8 mouse cellular contexts compared by ENCODE assay signal in the genomic region with DNA sequence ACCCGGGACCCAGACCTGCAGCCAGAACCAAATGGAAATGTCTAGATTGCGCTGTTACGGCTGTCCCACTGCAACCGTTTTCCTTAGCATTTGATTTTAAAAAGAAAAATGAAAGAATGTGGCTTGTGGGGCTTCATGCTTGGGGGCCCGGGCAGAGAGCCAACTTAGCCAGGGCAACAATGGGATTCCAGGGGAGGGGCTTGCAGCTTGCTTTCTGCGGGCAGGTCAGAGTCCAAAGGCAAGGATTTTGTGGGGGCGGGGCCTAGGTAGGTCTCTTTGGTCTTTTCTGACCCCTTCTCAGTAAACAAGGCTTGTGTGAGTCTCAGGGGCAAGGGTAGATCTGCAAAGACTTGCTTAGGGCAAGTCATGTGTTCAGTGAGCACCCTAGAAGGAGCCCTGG.
DNase-seq lines count a peak whose midpoint lies in the region; ATAC-seq and TF ChIP-seq lines count a peak whose summit lies in the region.

No protein-coding gene starts in this region.

- H3K9ac ChIP-seq in ES-E14 (ENCODE audit: insufficient read depth, low read depth, low read length, poor library complexity, severe bottlenecking): peak overlapping the region; percentile 69; the same call in 1 of the 2 replicates
- peak overlapping the region; percentile 65; the same call in 1 of the 2 replicates for H3K9ac ChIP-seq in intestine, embryonic 16.5 days (ENCODE audit: low read depth, low read length)
- no peak overlapping the region; the same call in 1 of the 2 replicates for H3K9ac ChIP-seq in liver, embryonic 11.5 days (ENCODE audit: low read depth, low read length)

- H3K4me3 ChIP-seq in ES-E14 (ENCODE audit: insufficient read depth in 1 of 2, low read depth in 1 of 2, low read length in 2 of 2, poor library complexity in 1 of 2, severe bottlenecking in 1 of 2): peak overlapping the region; percentile 75 to 97
- H3K4me3 ChIP-seq in intestine, embryonic 16.5 days (ENCODE audit: low read length): peak overlapping the region; percentile 67
- H3K4me3 ChIP-seq in liver, embryonic 11.5 days (ENCODE audit: low read depth, low read length): peak overlapping the region; percentile 68

- no peaks in the 10 kb centered on the region for H3K9me3 ChIP-seq in ES-E14 (ENCODE audit: control insufficient read depth, insufficient read depth, low read depth, low read length)
- H3K9me3 ChIP-seq in intestine, embryonic 16.5 days (ENCODE audit: control insufficient read depth, low read length): no peaks in the 10 kb centered on the region
- no peaks in the 10 kb centered on the region for H3K9me3 ChIP-seq in liver, embryonic 11.5 days (ENCODE audit: control insufficient read depth, low read length)

- intact Hi-C loops in gastrocnemius, postnatal 36 days (cut with DNase I): no loop called here

- peaks cover 2 to 21% of the 10 kb centered on the region in 2 experiments for H3K4me1 ChIP-seq in ES-E14 (ENCODE audit: control insufficient read depth in 2 of 2, insufficient read depth in 2 of 2, low read length in 2 of 2, poor library complexity in 1 of 2)
- peaks cover 15% of the 10 kb centered on the region for H3K4me1 ChIP-seq in intestine, embryonic 16.5 days (ENCODE audit: control insufficient read depth, insufficient read depth, low read length)
- H3K4me1 ChIP-seq in liver, embryonic 11.5 days (replicated peaks; ENCODE audit: control insufficient read depth, insufficient read depth, low read length): no peaks in the 10 kb centered on the region; the same call in 1 of the 2 replicates

- ATAC-seq in intestine, embryonic 16.5 days: no peak
- ATAC-seq in liver, embryonic 11.5 days (replicated peaks; ENCODE audit: low FRiP score): no peak

- H3K27me3 ChIP-seq in intestine, embryonic 16.5 days (replicated peaks; ENCODE audit: control insufficient read depth, insufficient read depth, low read length): no peaks in the 10 kb centered on the region
- H3K27me3 ChIP-seq in liver, embryonic 11.5 days (replicated peaks; ENCODE audit: control insufficient read depth, insufficient read depth, low read length): peaks cover 28% of the 10 kb centered on the region

- H3K27ac ChIP-seq in ES-E14 (ENCODE audit: insufficient read depth, low read depth, low read length, poor library complexity, severe bottlenecking): no peak overlapping the region
- no peak overlapping the region for H3K27ac ChIP-seq in intestine, embryonic 16.5 days (ENCODE audit: low read length)
- peak overlapping the region; percentile 26 for H3K27ac ChIP-seq in liver, embryonic 11.5 days (ENCODE audit: low read depth, low read length)

- WGBS in intestine, embryonic 16.5 days: 7% methylated on average over 7 of the region's 7 CpGs
- WGBS in liver, embryonic 11.5 days: 13% methylated on average over 7 of the region's 7 CpGs

- in situ Hi-C loops in ES-E14 (cut with MboI; ENCODE audit: low sequenced_read_pairs in 2 of 2, unreplicated experiment in 2 of 2): no loop called here

- no peaks in the 10 kb centered on the region for H3K36me3 ChIP-seq in ES-E14 (ENCODE audit: control insufficient read depth, insufficient read depth, low read length, poor library complexity, severe bottlenecking)
- H3K36me3 ChIP-seq in intestine, embryonic 16.5 days (ENCODE audit: control insufficient read depth, insufficient read depth, low read length): no peaks in the 10 kb centered on the region
- H3K36me3 ChIP-seq in liver, embryonic 11.5 days (ENCODE audit: control insufficient read depth, insufficient read depth, low read length): no peaks in the 10 kb centered on the region

- DNase-seq in gastrocnemius, postnatal 10 days: peak; percentile 33
- no peak for DNase-seq in gastrocnemius, postnatal 36 days
- peak; percentile 41 for DNase-seq in ES-E14 (ENCODE audit: low read depth, low spot score)
- DNase-seq in liver, embryonic 11.5 days (ENCODE audit: low spot score): no peak
- DNase-seq in spleen, postnatal 4 days (ENCODE audit: low spot score in 2 of 2): no peak
- no peak for DNase-seq in gastrocnemius, postnatal 4 days (ENCODE audit: low spot score in 2 of 2)
- no peak for DNase-seq in cerebellum, adult 18-20 months

- peak overlapping the region; percentile 99 for H3K4me2 ChIP-seq in intestine, embryonic 16.5 days (ENCODE audit: low read depth, low read length)
- H3K4me2 ChIP-seq in liver, embryonic 11.5 days: peak overlapping the region; percentile 84

TF ChIP-seq in ES-E14, 5 proteins besides CTCF, POLR2A, EP300 and RAD21:
- no peak for TF ChIP-seq HCFC1 (IDR thresholded peaks at IDR 0.05; ENCODE audit: borderline replicate concordance, insufficient read depth, low read length)
- TF ChIP-seq ZNF384 (IDR thresholded peaks at IDR 0.05; ENCODE audit: low read depth, low read length): no peak
- TF ChIP-seq MAFK (IDR thresholded peaks at IDR 0.05; ENCODE audit: insufficient read depth, low read depth, low read length): no peak
- no peak for TF ChIP-seq ZC3H11A (IDR thresholded peaks at IDR 0.05; ENCODE audit: borderline replicate concordance, low read depth, low read length)
- TF ChIP-seq CHD2 (IDR thresholded peaks at IDR 0.05; ENCODE audit: low read depth, low read length): no peak

Comparison
In these comparisons a context has a peak if more than half of its experiments do, and no peak if none do; other contexts are left out.
1. DNase-seq: peak in gastrocnemius, postnatal 10 days (single experiment) and ES-E14 (single experiment); none in gastrocnemius, postnatal 36 days (0 of 2), liver, embryonic 11.5 days (single experiment), spleen, postnatal 4 days (0 of 2), gastrocnemius, postnatal 4 days (0 of 2) and cerebellum, adult 18-20 months (0 of 2).
2. Peak in every context shown above with its lines, with median percentiles within 50 percentile points of each other: H3K4me3 ChIP-seq.